ENCODE assay signal across 26 mouse cellular contexts in the genomic region with DNA sequence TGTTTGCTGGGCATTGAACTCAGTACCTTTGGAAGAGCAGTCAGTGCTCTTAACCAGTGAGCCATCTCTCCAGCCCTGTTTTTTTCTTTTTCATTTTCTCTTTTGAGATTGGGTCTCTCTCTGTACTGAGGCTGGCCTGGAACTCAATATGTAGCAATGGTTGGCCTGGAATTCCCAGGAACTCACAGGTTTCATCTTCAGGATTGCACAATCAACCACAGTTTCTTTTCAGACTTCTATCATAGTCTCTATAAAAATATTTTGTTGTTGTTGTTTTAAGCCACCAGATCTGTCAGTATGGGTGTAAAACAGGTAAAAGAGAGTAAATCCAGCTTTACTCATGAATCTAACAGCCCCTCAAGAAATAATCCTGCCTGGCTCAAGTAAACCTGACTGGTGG. TPM values are rescaled to one million over a fixed set of nuclear protein-coding genes. Genes with fewer than 3 reads are reported as not detected.
A peak's percentile ranks its signal among the peaks of the same experiment; 100 is the strongest.
DNase-seq lines count a peak whose midpoint lies in the region; ATAC-seq and TF ChIP-seq lines count a peak whose summit lies in the region.
"Had no signal": no experiment of that assay in that cellular context is flagged by ENCODE, and none has a peak within 500 bp of the region (broad histone marks: within the 10 kb centered on the region; RNA-seq: fewer than 3 reads in every experiment).

No protein-coding gene starts in this region.

- no peaks in the 10 kb centered on the region for H3K9me3 ChIP-seq in ES-E14 (ENCODE audit: control insufficient read depth, insufficient read depth, low read depth, low read length)
- H3K9me3 ChIP-seq in forebrain, embryonic 15.5 days, result no peaks in the 10 kb centered on the region
- H3K9me3 ChIP-seq: embryonic facial prominence, embryonic 12.5 days; embryonic facial prominence, embryonic 15.5 days; forebrain, embryonic 12.5 days; hindbrain, embryonic 10.5 days had no signal

- H3K4me1 ChIP-seq in ES-E14 (ENCODE audit: control insufficient read depth in 2 of 2, insufficient read depth in 2 of 2, low read length in 2 of 2, poor library complexity in 1 of 2), result peaks cover 5 to 9% of the 10 kb centered on the region in 2 experiments; a peak in 2 of 4 replicates
- no peaks in the 10 kb centered on the region for H3K4me1 ChIP-seq in forebrain, embryonic 15.5 days
- H3K4me1 ChIP-seq: embryonic facial prominence, embryonic 12.5 days; embryonic facial prominence, embryonic 15.5 days; forebrain, embryonic 12.5 days; hindbrain, embryonic 10.5 days had no signal

- H3K9ac ChIP-seq in ES-E14 (ENCODE audit: insufficient read depth, low read depth, low read length, poor library complexity, severe bottlenecking), result no peak overlapping the region
- no peak overlapping the region for H3K9ac ChIP-seq in forebrain, embryonic 15.5 days (replicated peaks)
- H3K9ac ChIP-seq: embryonic facial prominence, embryonic 12.5 days; embryonic facial prominence, embryonic 15.5 days; forebrain, embryonic 12.5 days; forebrain, postnatal 0 days; hindbrain, embryonic 14.5 days had no signal

- no peaks in the 10 kb centered on the region for H3K27me3 ChIP-seq in myocyte (ENCODE audit: control insufficient read depth, insufficient read depth, insufficient read length)
- no peaks in the 10 kb centered on the region for H3K27me3 ChIP-seq in forebrain, embryonic 15.5 days
- H3K27me3 ChIP-seq: embryonic facial prominence, embryonic 12.5 days; embryonic facial prominence, embryonic 15.5 days; forebrain, embryonic 12.5 days had no signal

- ATAC-seq in forebrain, embryonic 15.5 days (replicated peaks), result no peak
- ATAC-seq: forebrain, postnatal 0 days; intestine, postnatal 0 days had no signal

- 0 out of 2 replicates have a peak overlapping the region, but pooled peaks have one; percentile 12 for H3K27ac ChIP-seq in ES-E14 (ENCODE audit: insufficient read depth, low read depth, low read length, poor library complexity, severe bottlenecking)
- no peak overlapping the region for H3K27ac ChIP-seq in forebrain, embryonic 15.5 days (replicated peaks)
- H3K27ac ChIP-seq: embryonic facial prominence, embryonic 12.5 days; embryonic facial prominence, embryonic 15.5 days; forebrain, embryonic 12.5 days; hindbrain, embryonic 10.5 days; hindbrain, embryonic 14.5 days had no signal

- H3K4me3 ChIP-seq in ES-E14 (ENCODE audit: insufficient read depth in 1 of 2, low read depth in 1 of 2, low read length in 2 of 2, poor library complexity in 1 of 2, severe bottlenecking in 1 of 2) (no peak overlapping the region), myocyte (no peak overlapping the region)
- H3K4me3 ChIP-seq in forebrain, embryonic 15.5 days, result no peak overlapping the region
- H3K4me3 ChIP-seq: embryonic facial prominence, embryonic 12.5 days; embryonic facial prominence, embryonic 15.5 days; erythroblast, embryonic 14.5 days; forebrain, embryonic 12.5 days; hindbrain, embryonic 10.5 days had no signal

- intact Hi-C loops in heart, postnatal 25 days (cut with DNase I), result no loop called here

- no peak for TF ChIP-seq POLR2A in myocyte (IDR thresholded peaks at IDR 0.05; ENCODE audit: insufficient read length, low read depth)

- H3K79me2 ChIP-seq in myocyte (ENCODE audit: control insufficient read depth, insufficient read depth), result no peaks in the 10 kb centered on the region

- DNase-seq in heart, adult 11 months, result peak; percentile 31
- DNase-seq in heart, postnatal 25 days (ENCODE audit: low spot score), result no peak
- DNase-seq in ES-E14 (ENCODE audit: low read depth, low spot score), result no peak
- DNase-seq in adrenal gland, postnatal 25 days, result no peak
- DNase-seq: adrenal gland, postnatal 10 days; cerebellum, adult 11 months; cerebellum, adult 2 months; cerebellum, adult 9-11 months; cerebellum, postnatal 25 days; forebrain, postnatal 0 days; gastrocnemius, postnatal 10 days; gastrocnemius, postnatal 36 days; heart, postnatal 36 days; kidney, adult 2 months had no signal

- no peak overlapping the region for H3K4me2 ChIP-seq in myocyte (ENCODE audit: low read depth)
- H3K4me2 ChIP-seq in forebrain, embryonic 15.5 days (replicated peaks), result no peak overlapping the region
- H3K4me2 ChIP-seq: embryonic facial prominence, embryonic 12.5 days; embryonic facial prominence, embryonic 15.5 days; forebrain, embryonic 12.5 days; heart, embryonic 11.5 days; hindbrain, embryonic 14.5 days had no signal

- no peak overlapping the region for H3ac ChIP-seq in myocyte (ENCODE audit: control insufficient read depth, insufficient read length)

- in situ Hi-C loops in ES-E14 (cut with MboI; ENCODE audit: low sequenced_read_pairs in 2 of 2, unreplicated experiment in 2 of 2), result no loop called here

- H3K36me3 ChIP-seq in ES-E14 (ENCODE audit: control insufficient read depth, insufficient read depth, low read length, poor library complexity, severe bottlenecking) (no peaks in the 10 kb centered on the region), myocyte (ENCODE audit: control insufficient read depth, insufficient read depth) (no peaks in the 10 kb centered on the region)
- H3K36me3 ChIP-seq in forebrain, embryonic 15.5 days, result no peaks in the 10 kb centered on the region
- H3K36me3 ChIP-seq: embryonic facial prominence, embryonic 12.5 days; embryonic facial prominence, embryonic 15.5 days; forebrain, embryonic 12.5 days; hindbrain, embryonic 10.5 days had no signal

TF ChIP-seq in ES-E14, 5 proteins besides CTCF, POLR2A, EP300 and RAD21:
- TF ChIP-seq ZC3H11A (IDR thresholded peaks at IDR 0.05; ENCODE audit: borderline replicate concordance, low read depth, low read length) (no peak), HCFC1 (IDR thresholded peaks at IDR 0.05; ENCODE audit: borderline replicate concordance, insufficient read depth, low read length) (no peak), ZNF384 (IDR thresholded peaks at IDR 0.05; ENCODE audit: low read depth, low read length) (no peak), CHD2 (IDR thresholded peaks at IDR 0.05; ENCODE audit: low read depth, low read length) (no peak), MAFK (IDR thresholded peaks at IDR 0.05; ENCODE audit: insufficient read depth, low read depth, low read length) (no peak)

TF ChIP-seq in myocyte, 11 proteins besides CTCF, POLR2A, EP300 and RAD21:
- TF ChIP-seq CEBPB (IDR thresholded peaks at IDR 0.05; ENCODE audit: insufficient read depth, poor library complexity, severe bottlenecking) (peak; percentile 74; the same call in 1 of the 2 replicates), REST (IDR thresholded peaks at IDR 0.05; ENCODE audit: insufficient read depth, insufficient read length) (no peak), SRF (IDR thresholded peaks at IDR 0.05; ENCODE audit: control insufficient read depth, insufficient read length, low read depth) (no peak)

RNA-seq across cellular contexts. Expression of gene Tnfrsf22, which starts 11.3 kb away (rescaled TPM):
- 1 to 10 TPM; 1.6 to 2.3 TPM for total RNA-seq in heart, postnatal 25 days (2021)
- 12.9 and 18.7 TPM in 2 replicates for total RNA-seq in ES-E14 (2012; rRNA removed)
- polyA plus RNA-seq in myocyte (2012; fragmentation: generic; extraction: Trizol), result 15.5 TPM
- polyA plus RNA-seq in forebrain, embryonic 15.5 days (2015; fragmentation: Nextera tagmentation; extraction: Ambion mirVana), result 4.0 and 5.3 TPM in 2 replicates
- total RNA-seq in adrenal gland, postnatal 25 days (2021), result 4.4 and 6.5 TPM in 2 replicates
- polyA plus RNA-seq: erythroblast, embryonic 14.5 days had no signal

RNA-seq across cellular contexts. Expression of gene Tnfrsf23, which starts 24.9 kb away (rescaled TPM):
- 1 to 10 TPM; 1.7 to 2.1 TPM for total RNA-seq in heart, postnatal 25 days (2021)
- total RNA-seq in ES-E14 (2012; rRNA removed), result 2.3 and 3.0 TPM in 2 replicates
- 25.7 TPM for polyA plus RNA-seq in myocyte (2012; fragmentation: generic; extraction: Trizol)
- 0.45 and 0.66 TPM in 2 replicates for polyA plus RNA-seq in forebrain, embryonic 15.5 days (2015; fragmentation: Nextera tagmentation; extraction: Ambion mirVana)
- 1.4 and 2.7 TPM in 2 replicates for total RNA-seq in adrenal gland, postnatal 25 days (2021)
- total RNA-seq: common myeloid progenitor, adult 5-6 weeks; MEL had no signal

RNA-seq across cellular contexts. Expression of gene Tnfrsf26, which starts 32.3 kb away (rescaled TPM):
- under 1 TPM; 0.48 to 0.70 TPM for total RNA-seq in heart, postnatal 25 days (2021)
- total RNA-seq in ES-E14 (2012; rRNA removed), result 0.11 and 0.18 TPM in 2 replicates
- 0.02 TPM for polyA plus RNA-seq in myocyte (2012; fragmentation: generic; extraction: Trizol)
- polyA plus RNA-seq in forebrain, embryonic 15.5 days (2015; fragmentation: Nextera tagmentation; extraction: Ambion mirVana), result 0.10 and 0.19 TPM in 2 replicates
- 1.0 and 1.4 TPM in 2 replicates for total RNA-seq in adrenal gland, postnatal 25 days (2021)
- polyA plus RNA-seq: erythroblast, embryonic 14.5 days had no signal
